Mouse (Mus musculus) MEL (cell line): Measurements from ENCODE around the gene Cdc42bpa.

Source experiments
- CTCF ChIP-seq, 3 experiments: IDR thresholded peaks in 2 of 3; conservative IDR thresholded peaks in 1 of 3; 2 replicates each; pipeline ENCODE4 v1.5.1; 2011 to 2012; ENCODE audit warnings: low read length in 3 of 3, low read depth in 2 of 3, mild to moderate bottlenecking in 2 of 3, improper control_type of control experiment in 1 of 3, inconsistent platforms in 1 of 3, mixed read lengths in 1 of 3, moderate library complexity in 1 of 3; ENCODE audit not compliant: control insufficient read depth in 1 of 3, insufficient read depth in 1 of 3, poor library complexity in 1 of 3, severe bottlenecking in 1 of 3
- POLR2AphosphoS2 ChIP-seq: IDR thresholded peaks from 2 replicates; pipeline ENCODE4 v1.6.1; 2011; ENCODE audit warnings: low read length, improper control_type of control experiment
- USF1 ChIP-seq: IDR thresholded peaks from 2 replicates; pipeline ENCODE4 v1.6.1; 2014; ENCODE audit warnings: low read depth, mild to moderate bottlenecking, inconsistent platforms, low read length, improper control_type of control experiment, moderate library complexity

DNA sequence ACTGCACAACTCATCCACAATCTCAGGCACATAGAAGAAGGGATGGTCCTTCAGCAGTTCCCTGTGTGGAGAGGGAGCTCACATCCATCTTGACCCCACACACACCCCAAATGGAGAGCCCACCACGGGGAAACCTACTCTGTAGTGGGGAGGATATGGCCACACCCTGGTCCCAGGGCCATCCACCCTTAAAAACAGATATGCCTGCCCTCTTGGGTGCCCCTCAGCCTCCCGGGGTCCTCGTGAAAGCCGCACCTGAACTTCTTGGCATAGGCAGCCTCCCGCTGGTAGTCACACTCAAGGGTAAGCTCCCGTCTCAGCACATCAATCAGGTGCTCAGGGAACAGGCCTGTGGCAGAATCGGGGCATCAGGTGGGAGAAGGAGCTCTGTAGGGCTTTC lies 208.9 kb downstream of the Cdc42bpa start:
- TF ChIP-seq USF1 (no peak), POLR2AphosphoS2 (no peak), CTCF (IDR thresholded peaks at IDR 0.05 in 2 of 3, conservative IDR thresholded peaks at IDR 0.05 in 1 of 3; ENCODE audit: control insufficient read depth in 1 of 3, insufficient read depth in 1 of 3, low read depth in 2 of 3, low read length in 3 of 3, poor library complexity in 1 of 3, severe bottlenecking in 1 of 3) (no peak)
